Mouse (Mus musculus) CD4-positive helper T cell, adult 2 months (primary cell): ENCODE measurements at regions not wholly inside any gene's neighbourhood (a gene's known extent, or its start where the extent isn't known, plus 50 kb on each side); places are given as distances from the start of the nearest gene placed in this dataset.

Source experiments
- DNase-seq: peaks from one replicate; pipeline ENCODE4 v3.0.0-alpha.2; 2012; ENCODE audit warnings: low read depth, missing footprints, low spot score

- DNase-seq = peak; percentile 82
These were observed 53.2 kb upstream of the Lef1 start for GRCm38 (mm10) chr3:131056893-131057660.

- DNase-seq = no peak
These were observed 55.9 kb upstream of the Lef1 start for GRCm38 (mm10) chr3:131054241-131054972.

GRCm38 (mm10) chr3:131047716-131048115 is 62.6 kb upstream of the Lef1 start:
- DNase-seq = no peak

GRCm38 (mm10) chr3:131046412-131046811 is 63.9 kb upstream of the Lef1 start:
- DNase-seq = no peak

- DNase-seq = no peak
These were observed 70.0 kb upstream of the Lef1 start for GRCm38 (mm10) chr3:131040214-131040825.

- DNase-seq = no peak
These were observed 73.2 kb upstream of the Lef1 start for GRCm38 (mm10) chr3:131037095-131037494.

GRCm38 (mm10) chr3:131034774-131035173 is 75.5 kb upstream of the Lef1 start:
- DNase-seq = no peak

- peak; percentile 40 for DNase-seq
These were observed 83.9 kb upstream of the Lef1 start for GRCm38 (mm10) chr3:131026336-131026735.

GRCm38 (mm10) chr3:131019163-131019956 is 90.9 kb upstream of the Lef1 start:
- peak; percentile 90 for DNase-seq

GRCm38 (mm10) chr3:131017899-131018298 is 92.4 kb upstream of the Lef1 start:
- DNase-seq = no peak

- no peak for DNase-seq
These were observed 94.2 kb upstream of the Lef1 start for GRCm38 (mm10) chr3:131016104-131016503.

- DNase-seq = peak; percentile 78
These were observed 96.1 kb upstream of the Lef1 start for GRCm38 (mm10) chr3:131014092-131014716.

- DNase-seq = no peak
These were observed 109.6 kb upstream of the Lef1 start for GRCm38 (mm10) chr3:131000701-131001100.

- no peak for DNase-seq
These were observed 110.0 kb upstream of the Lef1 start for GRCm38 (mm10) chr3:131000252-131000651.

GRCm38 (mm10) chr3:130999818-131000217 is 110.5 kb upstream of the Lef1 start:
- no peak for DNase-seq

GRCm38 (mm10) chr3:130998433-130998832 is 111.8 kb upstream of the Lef1 start:
- DNase-seq = no peak

GRCm38 (mm10) chr3:130996786-130997185 is 113.5 kb upstream of the Lef1 start:
- no peak for DNase-seq

- DNase-seq = no peak
These were observed 118.3 kb upstream of the Lef1 start for GRCm38 (mm10) chr3:130991971-130992370.

GRCm38 (mm10) chr3:130986708-130987107 is 123.6 kb upstream of the Lef1 start:
- DNase-seq = no peak

GRCm38 (mm10) chr3:130986101-130986500 is 124.2 kb upstream of the Lef1 start:
- no peak for DNase-seq

- no peak for DNase-seq
These were observed 128.7 kb upstream of the Lef1 start for GRCm38 (mm10) chr3:130981566-130981965.
